Mouse (Mus musculus): ENCODE results near the gene Gm10320. TPM values are rescaled to one million over a fixed set of nuclear protein-coding genes. Genes with fewer than 3 reads are reported as not detected.

Gm10320 gene
- total RNA-seq, 2 experiments from 2014 or later: not detected

- peak; percentile 7 for DNase-seq
These were observed 11.1 kb upstream of the Gm10320 start for GRCm38 (mm10) chr13:98502813-98503341.

GRCm38 (mm10) chr13:98502236-98502812, 10.5 kb upstream of the Gm10320 start:
- DNase-seq: no peak

- DNase-seq: no peak
These were observed 9.5 kb upstream of the Gm10320 start for GRCm38 (mm10) chr13:98501321-98501720.

- no peak for DNase-seq
These were observed 8.8 kb upstream of the Gm10320 start for GRCm38 (mm10) chr13:98500471-98501125.

GRCm38 (mm10) chr13:98498561-98498960, 6.8 kb upstream of the Gm10320 start:
- no peak for DNase-seq

- no peak for DNase-seq
These were observed 6.3 kb upstream of the Gm10320 start for GRCm38 (mm10) chr13:98498080-98498479.

GRCm38 (mm10) chr13:98496917-98497870, 5.4 kb upstream of the Gm10320 start:
- DNase-seq: peak; percentile 45

GRCm38 (mm10) chr13:98494492-98495064, 2.8 kb upstream of the Gm10320 start:
- no peak for DNase-seq

- peak; percentile 8 for DNase-seq
These were observed 911 bp upstream of the Gm10320 start for GRCm38 (mm10) chr13:98492569-98493255.

GRCm38 (mm10) chr13:98486726-98487125, 5.1 kb downstream of the Gm10320 start:
- no peak for DNase-seq

- DNase-seq: peak; percentile 21
These were observed 5.6 kb downstream of the Gm10320 start for GRCm38 (mm10) chr13:98486161-98486560.

GRCm38 (mm10) chr13:98485440-98485839, 6.4 kb downstream of the Gm10320 start:
- DNase-seq: peak; percentile 9

- DNase-seq: no peak
These were observed 13.8 kb downstream of the Gm10320 start for GRCm38 (mm10) chr13:98477991-98478390.

GRCm38 (mm10) chr13:98476839-98477495, 14.8 kb downstream of the Gm10320 start:
- peak; percentile 26 for DNase-seq

- DNase-seq: peak; percentile 16
These were observed 15.5 kb downstream of the Gm10320 start for GRCm38 (mm10) chr13:98476175-98476838.

GRCm38 (mm10) chr13:98475681-98476080, 16.1 kb downstream of the Gm10320 start:
- DNase-seq: no peak

GRCm38 (mm10) chr13:98473034-98473433, 18.8 kb downstream of the Gm10320 start:
- DNase-seq: peak; percentile 45

- DNase-seq: no peak
These were observed 20.0 kb downstream of the Gm10320 start for GRCm38 (mm10) chr13:98471756-98472155.

- DNase-seq: no peak
These were observed 21.5 kb downstream of the Gm10320 start for GRCm38 (mm10) chr13:98470321-98470720.

GRCm38 (mm10) chr13:98469916-98470315, 21.9 kb downstream of the Gm10320 start:
- DNase-seq: no peak

GRCm38 (mm10) chr13:98461467-98461866, 30.3 kb downstream of the Gm10320 start:
- DNase-seq: no peak

Data from heart, postnatal 4 days (tissue).